Mouse (Mus musculus): ENCODE data around the gene Il20rb. TPM values are rescaled to one million over a fixed set of nuclear protein-coding genes. Genes with fewer than 3 reads are reported as not detected.

The Il20rb gene
- polyA plus RNA-seq, 1 experiment from 2014 or later, result 0.58 TPM

DNA sequence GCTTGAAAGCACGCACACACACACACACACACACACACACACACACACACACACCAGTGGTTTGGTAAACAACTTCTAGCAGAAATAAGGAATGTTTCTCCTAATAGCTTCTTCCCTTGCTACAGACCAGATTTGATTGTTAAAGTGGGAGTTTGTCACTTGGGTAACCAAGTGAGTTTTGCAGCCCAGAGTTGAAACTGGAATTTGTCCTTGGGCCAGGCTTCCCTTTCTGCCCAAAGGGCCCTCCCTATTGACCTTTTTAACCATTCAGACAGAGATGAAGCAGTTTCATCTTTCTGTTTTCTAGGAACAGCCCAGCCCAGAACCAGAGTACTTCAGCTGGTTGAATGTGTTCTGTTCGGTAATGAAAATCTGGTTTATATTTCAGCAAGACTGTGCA lies 55.7 kb downstream of the Il20rb start:
- 61% methylated on average over 2 of the region's 2 CpGs for WGBS
- H3K27ac ChIP-seq (ENCODE audit: low read depth, low read length), result no peak overlapping the region
- DNase-seq (ENCODE audit: low spot score) (no peak), ATAC-seq (ENCODE audit: insufficient read depth, low FRiP score, low TSS enrichment) (no peak)
- no peaks in the 10 kb centered on the region for H3K36me3 ChIP-seq (ENCODE audit: control insufficient read depth, insufficient read depth, low read length)
- H3K4me1 ChIP-seq (ENCODE audit: control insufficient read depth, insufficient read depth, low read length), result no peaks in the 10 kb centered on the region
- H3K9me3 ChIP-seq (ENCODE audit: control insufficient read depth, low read length), result no peaks in the 10 kb centered on the region
- H3K9ac ChIP-seq (ENCODE audit: low read length), result no peak overlapping the region
- no peak overlapping the region for H3K4me3 ChIP-seq (ENCODE audit: low read depth, low read length)
- H3K27me3 ChIP-seq (ENCODE audit: control insufficient read depth, insufficient read depth, low read length), result no peaks in the 10 kb centered on the region
- no peak overlapping the region for H3K4me2 ChIP-seq (ENCODE audit: low read depth)

DNA sequence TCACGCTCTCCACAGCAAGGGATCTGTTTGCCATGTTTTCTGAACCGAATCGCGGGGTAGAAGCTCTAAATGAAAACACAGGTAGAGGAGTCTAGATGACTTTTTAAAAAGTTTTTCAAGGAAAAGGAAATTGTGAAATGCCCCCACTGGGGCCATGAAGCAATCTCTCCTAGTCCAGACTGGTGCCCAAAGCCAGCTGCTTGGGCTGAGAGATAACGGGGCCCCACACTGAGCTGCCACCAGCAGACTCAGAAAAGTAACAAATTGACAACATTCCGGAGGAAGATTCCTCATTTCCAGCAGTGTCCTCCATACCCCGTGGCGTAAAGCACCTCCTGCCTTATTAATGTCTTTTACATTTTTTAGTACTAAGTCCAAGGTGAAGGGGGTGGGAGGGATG lies 66.9 kb downstream of the Il20rb start:
- Histone ChIP-seq H3K27ac (ENCODE audit: low read depth, low read length) (no peak overlapping the region), H3K36me3 (ENCODE audit: control insufficient read depth, insufficient read depth, low read length) (no peaks in the 10 kb centered on the region), H3K4me3 (ENCODE audit: low read depth, low read length) (no peak overlapping the region), H3K4me2 (ENCODE audit: low read depth) (no peak overlapping the region), H3K9ac (ENCODE audit: low read length) (no peak overlapping the region), H3K9me3 (ENCODE audit: control insufficient read depth, low read length) (no peaks in the 10 kb centered on the region), H3K27me3 (ENCODE audit: control insufficient read depth, insufficient read depth, low read length) (no peaks in the 10 kb centered on the region), H3K4me1 (ENCODE audit: control insufficient read depth, insufficient read depth, low read length) (peaks cover 7% of the 10 kb centered on the region; the same call in 1 of the 2 replicates)
- 72% methylated on average over 8 of the region's 8 CpGs for WGBS
- no peak for DNase-seq (ENCODE audit: low spot score)
- ATAC-seq (ENCODE audit: insufficient read depth, low FRiP score, low TSS enrichment), result no peak

DNA sequence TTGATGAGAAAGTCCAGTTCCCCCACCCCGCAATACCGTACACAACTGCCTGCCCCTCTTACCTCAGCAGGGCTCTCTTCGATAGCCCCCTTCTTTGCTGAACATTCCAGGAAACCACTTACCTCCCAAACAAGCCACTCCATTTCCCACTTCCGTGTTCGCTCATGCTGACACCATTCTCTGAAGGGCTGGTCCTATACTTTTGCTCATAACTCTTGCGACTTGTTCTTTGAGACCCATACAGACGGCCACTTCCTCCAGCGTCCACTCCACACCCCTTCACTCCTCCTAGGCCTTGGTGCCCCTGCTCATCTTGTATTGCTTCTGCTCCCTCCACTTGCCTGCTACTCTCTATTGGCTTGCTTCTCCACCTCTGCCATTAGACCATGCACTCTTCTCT lies 67.5 kb downstream of the Il20rb start:
- no peaks in the 10 kb centered on the region for H3K36me3 ChIP-seq (ENCODE audit: control insufficient read depth, insufficient read depth, low read length)
- H3K4me3 ChIP-seq (ENCODE audit: low read depth, low read length), result no peak overlapping the region
- peaks cover 7% of the 10 kb centered on the region; the same call in 1 of the 2 replicates for H3K4me1 ChIP-seq (ENCODE audit: control insufficient read depth, insufficient read depth, low read length)
- no peaks in the 10 kb centered on the region for H3K9me3 ChIP-seq (ENCODE audit: control insufficient read depth, low read length)
- 87% methylated on average over 8 of the region's 8 CpGs for WGBS
- no peak overlapping the region for H3K27ac ChIP-seq (ENCODE audit: low read depth, low read length)
- no peak overlapping the region for H3K4me2 ChIP-seq (ENCODE audit: low read depth)
- H3K9ac ChIP-seq (ENCODE audit: low read length), result no peak overlapping the region
- DNase-seq (ENCODE audit: low spot score) (no peak), ATAC-seq (ENCODE audit: insufficient read depth, low FRiP score, low TSS enrichment) (no peak)
- no peaks in the 10 kb centered on the region for H3K27me3 ChIP-seq (ENCODE audit: control insufficient read depth, insufficient read depth, low read length)

DNA sequence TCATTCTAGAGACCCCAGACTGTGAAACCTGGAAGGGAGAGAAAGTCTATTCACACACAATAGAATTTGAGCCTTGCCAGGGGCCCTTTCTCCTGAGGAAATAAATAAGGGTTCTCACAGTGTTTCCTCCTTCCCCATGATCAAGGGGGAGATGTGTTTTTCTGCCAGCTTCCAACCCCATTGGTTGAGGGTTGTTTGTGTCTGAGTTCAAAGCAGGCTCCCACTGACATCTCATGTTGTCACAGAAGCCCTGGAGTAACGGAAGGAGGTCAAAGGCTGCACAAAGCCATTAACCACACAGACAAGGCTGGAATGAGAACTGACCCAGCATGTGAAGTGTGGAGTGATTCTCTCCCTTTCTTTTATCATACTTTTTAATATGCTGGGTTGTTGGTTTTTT lies 69.8 kb downstream of the Il20rb start:
- 0% methylated on average over 1 of the region's 1 CpGs for WGBS
- ATAC-seq (ENCODE audit: insufficient read depth, low FRiP score, low TSS enrichment) (no peak; the same call in 1 of the 2 replicates), DNase-seq (ENCODE audit: low spot score) (peak; percentile 33)
- Histone ChIP-seq H3K36me3 (ENCODE audit: control insufficient read depth, insufficient read depth, low read length) (no peaks in the 10 kb centered on the region), H3K9ac (ENCODE audit: low read length) (no peak overlapping the region), H3K4me3 (ENCODE audit: low read depth, low read length) (no peak overlapping the region), H3K27me3 (ENCODE audit: control insufficient read depth, insufficient read depth, low read length) (no peaks in the 10 kb centered on the region), H3K27ac (ENCODE audit: low read depth, low read length) (no peak overlapping the region), H3K4me1 (ENCODE audit: control insufficient read depth, insufficient read depth, low read length) (peaks cover 7% of the 10 kb centered on the region; the same call in 1 of the 2 replicates), H3K9me3 (ENCODE audit: control insufficient read depth, low read length) (no peaks in the 10 kb centered on the region), H3K4me2 (ENCODE audit: low read depth) (no peak overlapping the region)

DNA sequence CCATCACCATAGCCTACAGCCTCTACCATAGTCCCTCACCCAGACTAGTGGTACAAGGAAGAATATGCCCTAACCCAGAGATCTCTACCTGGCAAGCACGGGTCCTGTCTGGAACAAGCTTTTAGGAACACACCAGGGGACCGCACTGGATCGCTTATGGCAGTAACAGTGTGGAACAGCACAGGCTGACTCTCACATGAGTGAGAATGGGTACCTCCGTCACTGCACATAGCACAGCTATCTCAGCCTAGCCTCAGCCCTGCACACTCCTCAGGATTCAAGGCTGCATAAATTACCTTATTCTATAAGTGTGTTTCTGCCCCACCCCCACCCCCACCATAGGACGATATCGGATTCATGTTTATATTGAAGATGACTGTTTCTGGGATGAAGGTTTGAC lies 70.3 kb downstream of the Il20rb start:
- Histone ChIP-seq H3K9ac (ENCODE audit: low read length) (no peak overlapping the region), H3K27ac (ENCODE audit: low read depth, low read length) (no peak overlapping the region), H3K9me3 (ENCODE audit: control insufficient read depth, low read length) (no peaks in the 10 kb centered on the region), H3K27me3 (ENCODE audit: control insufficient read depth, insufficient read depth, low read length) (no peaks in the 10 kb centered on the region), H3K4me3 (ENCODE audit: low read depth, low read length) (no peak overlapping the region), H3K4me1 (ENCODE audit: control insufficient read depth, insufficient read depth, low read length) (peaks cover 7% of the 10 kb centered on the region; the same call in 1 of the 2 replicates), H3K36me3 (ENCODE audit: control insufficient read depth, insufficient read depth, low read length) (no peaks in the 10 kb centered on the region), H3K4me2 (ENCODE audit: low read depth) (no peak overlapping the region)
- ATAC-seq (ENCODE audit: insufficient read depth, low FRiP score, low TSS enrichment), result no peak
- 76% methylated on average over 6 of the region's 6 CpGs for WGBS
- no peak for DNase-seq (ENCODE audit: low spot score)

DNA sequence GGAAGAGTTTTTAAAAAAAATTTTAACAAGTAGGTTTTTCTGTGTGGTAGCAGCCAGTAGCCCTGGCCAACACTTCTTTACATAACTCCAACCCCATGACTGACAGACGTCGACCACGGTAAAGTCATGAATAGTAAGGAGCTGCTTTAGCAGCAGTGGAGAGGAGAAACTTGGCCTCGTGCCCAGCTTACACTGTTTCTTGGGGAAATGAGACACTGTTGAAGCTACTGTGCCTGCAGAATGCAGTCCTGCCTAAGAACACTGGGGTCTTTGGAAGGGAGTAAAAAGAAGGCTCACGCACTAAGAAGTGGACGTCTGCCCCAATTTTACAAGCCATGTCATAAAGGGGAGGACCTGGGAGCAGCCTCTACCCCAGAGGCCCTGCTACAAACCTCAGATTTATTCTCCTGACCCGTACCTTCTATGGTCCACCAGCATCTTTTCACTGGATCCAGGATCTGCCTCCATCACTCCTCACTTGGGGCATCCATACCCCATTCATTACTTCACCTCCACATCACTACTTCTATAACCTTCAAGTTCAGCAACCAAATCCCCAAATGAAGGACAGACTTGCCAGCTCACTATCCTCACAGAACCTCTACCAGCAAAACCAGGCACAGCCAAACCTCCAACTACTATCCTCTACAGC lies 71.1 kb downstream of the Il20rb start:
- DNase-seq (ENCODE audit: low spot score) (peak; percentile 36), ATAC-seq (ENCODE audit: insufficient read depth, low FRiP score, low TSS enrichment) (no peak)
- Histone ChIP-seq H3K4me1 (ENCODE audit: control insufficient read depth, insufficient read depth, low read length) (peaks cover 7% of the 10 kb centered on the region; the same call in 1 of the 2 replicates), H3K27ac (ENCODE audit: low read depth, low read length) (no peak overlapping the region), H3K27me3 (ENCODE audit: control insufficient read depth, insufficient read depth, low read length) (no peaks in the 10 kb centered on the region), H3K9me3 (ENCODE audit: control insufficient read depth, low read length) (no peaks in the 10 kb centered on the region), H3K4me3 (ENCODE audit: low read depth, low read length) (no peak overlapping the region), H3K4me2 (ENCODE audit: low read depth) (no peak overlapping the region), H3K9ac (ENCODE audit: low read length) (no peak overlapping the region), H3K36me3 (ENCODE audit: control insufficient read depth, insufficient read depth, low read length) (no peaks in the 10 kb centered on the region)
- 59% methylated on average over 7 of the region's 7 CpGs for WGBS

Other genes with a start within 250 kb of the Il20rb start
- 75.2 and 75.9 TPM in 2 replicates for gene Nck1, start 59.3 kb upstream of the Il20rb start, polyA plus RNA-seq (2014; fragmentation: Nextera tagmentation; extraction: Ambion mirVana)
- 5.2 and 7.4 TPM in 2 replicates for gene Slc35g2, start 84.3 kb upstream of the Il20rb start, polyA plus RNA-seq (2014; fragmentation: Nextera tagmentation; extraction: Ambion mirVana)
- 50.6 and 53.0 TPM in 2 replicates for gene Stag1, start 111.0 kb upstream of the Il20rb start, polyA plus RNA-seq (2014; fragmentation: Nextera tagmentation; extraction: Ambion mirVana)